Mouse (Mus musculus): ENCODE measurements at regions not wholly inside any gene's neighbourhood (a gene's known extent, or its start where the extent isn't known, plus 50 kb on each side); places are given as distances from the start of the nearest gene placed in this dataset.

GRCm38 (mm10) chr1:60646174-60646573 lies 70.4 kb upstream of the Cd28 start:
- H3K9ac ChIP-seq, result no peak overlapping the region
- peaks cover 3% of the 10 kb centered on the region; the same call in 1 of the 2 replicates for H3K4me1 ChIP-seq (ENCODE audit: insufficient read depth)
- 56% methylated on average over 5 of the region's 5 CpGs for WGBS
- H3K27me3 ChIP-seq (ENCODE audit: insufficient read depth, low read length), result no peaks in the 10 kb centered on the region
- DNase-seq, result no peak
- H3K4me3 ChIP-seq (ENCODE audit: low read depth, low read length), result no peak overlapping the region
- TF ChIP-seq CTCF (IDR thresholded peaks at IDR 0.05; ENCODE audit: low read depth), result no peak
- no peaks in the 10 kb centered on the region for H3K36me3 ChIP-seq (ENCODE audit: insufficient read depth)
- no peak overlapping the region for H3K4me2 ChIP-seq
- H3K27ac ChIP-seq (ENCODE audit: low read depth), result no peak overlapping the region
- no peak for ATAC-seq (ENCODE audit: insufficient read depth)
- no peaks in the 10 kb centered on the region for H3K9me3 ChIP-seq (ENCODE audit: low read depth, low read length)

- ATAC-seq (ENCODE audit: insufficient read depth) (no peak), DNase-seq (no peak)
- Histone ChIP-seq H3K27ac (ENCODE audit: low read depth) (no peak overlapping the region), H3K36me3 (ENCODE audit: insufficient read depth) (no peaks in the 10 kb centered on the region), H3K4me3 (ENCODE audit: low read depth, low read length) (no peak overlapping the region), H3K27me3 (ENCODE audit: insufficient read depth, low read length) (no peaks in the 10 kb centered on the region), H3K4me1 (ENCODE audit: insufficient read depth) (no peaks in the 10 kb centered on the region), H3K4me2 (no peak overlapping the region), H3K9me3 (ENCODE audit: low read depth, low read length) (no peaks in the 10 kb centered on the region), H3K9ac (no peak overlapping the region)
- TF ChIP-seq CTCF (IDR thresholded peaks at IDR 0.05; ENCODE audit: low read depth), result no peak
- WGBS, result 82% methylated on average over 1 of the region's 1 CpGs
These were observed 71.4 kb upstream of the Cd28 start for GRCm38 (mm10) chr1:60645176-60645575.

- DNase-seq (no peak), ATAC-seq (ENCODE audit: insufficient read depth) (no peak)
- Histone ChIP-seq H3K9ac (no peak overlapping the region), H3K27me3 (ENCODE audit: insufficient read depth, low read length) (no peaks in the 10 kb centered on the region), H3K4me3 (ENCODE audit: low read depth, low read length) (no peak overlapping the region), H3K4me1 (ENCODE audit: insufficient read depth) (no peaks in the 10 kb centered on the region), H3K36me3 (ENCODE audit: insufficient read depth) (no peaks in the 10 kb centered on the region), H3K9me3 (ENCODE audit: low read depth, low read length) (no peaks in the 10 kb centered on the region), H3K4me2 (no peak overlapping the region), H3K27ac (ENCODE audit: low read depth) (no peak overlapping the region)
- no peak for TF ChIP-seq CTCF (IDR thresholded peaks at IDR 0.05; ENCODE audit: low read depth)
- 27% methylated on average over 3 of the region's 3 CpGs for WGBS
These were observed 73.8 kb upstream of the Cd28 start for GRCm38 (mm10) chr1:60642761-60643160.

- Histone ChIP-seq H3K36me3 (ENCODE audit: insufficient read depth) (no peaks in the 10 kb centered on the region), H3K4me3 (ENCODE audit: low read depth, low read length) (no peak overlapping the region), H3K27me3 (ENCODE audit: insufficient read depth, low read length) (no peaks in the 10 kb centered on the region), H3K4me1 (ENCODE audit: insufficient read depth) (no peaks in the 10 kb centered on the region), H3K27ac (ENCODE audit: low read depth) (no peak overlapping the region), H3K9ac (no peak overlapping the region), H3K9me3 (ENCODE audit: low read depth, low read length) (no peaks in the 10 kb centered on the region), H3K4me2 (no peak overlapping the region)
- WGBS, result 15% methylated on average over 2 of the region's 2 CpGs
- 0 out of 2 replicates have a peak, but pooled peaks have one; percentile 17 for TF ChIP-seq CTCF (IDR thresholded peaks at IDR 0.05; ENCODE audit: low read depth)
- peak; percentile 49 for DNase-seq
- ATAC-seq (ENCODE audit: insufficient read depth), result no peak
These were observed 74.4 kb upstream of the Cd28 start for GRCm38 (mm10) chr1:60642175-60642574.

- Histone ChIP-seq H3K4me3 (ENCODE audit: low read depth, low read length) (no peak overlapping the region), H3K9ac (no peak overlapping the region), H3K4me1 (ENCODE audit: insufficient read depth) (no peaks in the 10 kb centered on the region), H3K27ac (ENCODE audit: low read depth) (no peak overlapping the region), H3K27me3 (ENCODE audit: insufficient read depth, low read length) (no peaks in the 10 kb centered on the region), H3K4me2 (no peak overlapping the region), H3K9me3 (ENCODE audit: low read depth, low read length) (no peaks in the 10 kb centered on the region), H3K36me3 (ENCODE audit: insufficient read depth) (no peaks in the 10 kb centered on the region)
- TF ChIP-seq CTCF (IDR thresholded peaks at IDR 0.05; ENCODE audit: low read depth), result no peak
- DNase-seq (no peak), ATAC-seq (ENCODE audit: insufficient read depth) (no peak)
- WGBS, result 54% methylated on average over 7 of the region's 7 CpGs
These were observed 74.4 kb upstream of the Raph1 start for GRCm38 (mm10) chr1:60641324-60641764.

GRCm38 (mm10) chr1:60639536-60639935 lies 72.6 kb upstream of the Raph1 start:
- WGBS, result 78% methylated on average over 2 of the region's 2 CpGs
- no peaks in the 10 kb centered on the region for H3K9me3 ChIP-seq (ENCODE audit: low read depth, low read length)
- ATAC-seq (ENCODE audit: insufficient read depth), result no peak
- no peaks in the 10 kb centered on the region for H3K36me3 ChIP-seq (ENCODE audit: insufficient read depth)
- TF ChIP-seq CTCF (IDR thresholded peaks at IDR 0.05; ENCODE audit: low read depth), result no peak
- no peak for DNase-seq
- no peaks in the 10 kb centered on the region for H3K27me3 ChIP-seq (ENCODE audit: insufficient read depth, low read length)
- no peak overlapping the region for H3K4me2 ChIP-seq
- no peak overlapping the region for H3K9ac ChIP-seq
- H3K4me3 ChIP-seq (ENCODE audit: low read depth, low read length), result no peak overlapping the region
- H3K27ac ChIP-seq (ENCODE audit: low read depth), result no peak overlapping the region
- H3K4me1 ChIP-seq (ENCODE audit: insufficient read depth), result no peaks in the 10 kb centered on the region

GRCm38 (mm10) chr1:60639059-60639458 lies 72.2 kb upstream of the Raph1 start:
- ATAC-seq (ENCODE audit: insufficient read depth) (no peak), DNase-seq (peak; percentile 50)
- Histone ChIP-seq H3K27ac (ENCODE audit: low read depth) (no peak overlapping the region), H3K9me3 (ENCODE audit: low read depth, low read length) (no peaks in the 10 kb centered on the region), H3K9ac (no peak overlapping the region), H3K4me2 (no peak overlapping the region), H3K36me3 (ENCODE audit: insufficient read depth) (no peaks in the 10 kb centered on the region), H3K4me3 (ENCODE audit: low read depth, low read length) (no peak overlapping the region), H3K4me1 (ENCODE audit: insufficient read depth) (no peaks in the 10 kb centered on the region), H3K27me3 (ENCODE audit: insufficient read depth, low read length) (no peaks in the 10 kb centered on the region)
- WGBS, result 47% methylated on average over 2 of the region's 2 CpGs
- TF ChIP-seq CTCF (IDR thresholded peaks at IDR 0.05; ENCODE audit: low read depth), result no peak
